Mouse (Mus musculus) adrenal gland, postnatal 25 days (tissue): ENCODE measurements around the gene 1700018F24Rik. TPM values are rescaled to one million over a fixed set of nuclear protein-coding genes. Genes with fewer than 3 reads are reported as not detected.
"Not testable (repeated sequence)": the region's sequence is repeated elsewhere in the genome, so short reads cannot be mapped to it uniquely, and the experiment has no call there.

Source experiments
- DNase-seq: peaks from one replicate; pipeline ENCODE4 v3.0.0; 2021; ENCODE audit warnings: mixed read lengths
- long read RNA-seq: library from polyadenylated mRNA; stranded (forward); transcript quantifications from one replicate; pipeline ENCODE4 v2.0.0, GENCODE M21; 2021
- total RNA-seq: library from RNA; stranded (reverse); gene quantifications from 2 replicates; pipeline ENCODE4 v1.2.3, GENCODE M21; 2021

The 1700018F24Rik gene
- not detected in 2 replicates for total RNA-seq
- long read RNA-seq, result 0 reads

DNA sequence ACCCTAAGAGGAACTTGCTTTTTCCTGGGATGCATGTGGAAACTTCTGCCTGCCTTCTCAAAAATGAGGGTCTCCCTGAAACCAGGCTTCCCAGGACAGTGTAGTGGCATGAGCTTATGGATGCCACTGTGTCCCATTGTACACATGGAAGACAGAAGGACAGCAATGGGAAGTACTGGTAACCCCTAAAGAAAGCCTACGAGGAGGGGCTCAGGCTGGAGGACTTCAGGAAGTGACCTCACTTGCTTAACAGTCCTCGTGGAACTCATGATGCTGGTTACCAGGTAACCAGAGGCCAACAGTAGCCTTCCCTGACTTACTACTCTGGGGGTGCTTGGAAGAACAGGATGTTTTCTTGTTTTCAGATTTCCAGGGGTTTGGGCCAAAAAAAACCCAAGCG, at the start of gene 1700018F24Rik:
1700018F24Rik (plus strand) TSS at position 301 of the 400 bp plus-strand sequence.
- DNase-seq, result not testable (repeated sequence)

GRCm38 (mm10) chr5:144998491-144998890, 44.3 kb upstream of the 1700018F24Rik start:
- no peak for DNase-seq

GRCm38 (mm10) chr5:145003362-145003761, 39.4 kb upstream of the 1700018F24Rik start:
- DNase-seq, result no peak

- no peak for DNase-seq
These were observed 38.3 kb upstream of the 1700018F24Rik start for GRCm38 (mm10) chr5:145004495-145004894.

DNA sequence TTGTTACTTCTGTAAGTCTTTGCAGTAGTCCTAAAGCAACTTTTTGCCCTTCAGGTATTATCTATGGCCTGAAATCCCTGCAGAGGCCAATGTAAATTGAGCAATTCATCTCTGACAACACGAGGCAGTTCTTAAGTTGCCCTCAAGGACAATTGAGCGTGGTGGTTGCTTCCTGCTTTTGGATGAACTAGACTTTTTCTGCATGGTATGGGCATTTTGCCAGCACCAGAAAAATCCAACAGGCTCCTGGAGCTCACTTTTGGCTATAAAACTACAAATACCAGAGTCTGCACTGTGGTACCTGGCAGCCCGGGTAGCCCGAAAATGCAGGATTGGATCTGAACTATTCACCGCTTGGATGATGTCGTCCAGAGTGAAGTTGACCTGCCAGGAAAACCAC, 37.2 kb upstream of the 1700018F24Rik start:
- no peak for DNase-seq

GRCm38 (mm10) chr5:145008878-145009659, 33.7 kb upstream of the 1700018F24Rik start:
- DNase-seq, result no peak

- DNase-seq, result no peak
These were observed 28.5 kb upstream of the 1700018F24Rik start for GRCm38 (mm10) chr5:145014278-145014677.

GRCm38 (mm10) chr5:145016761-145017160, 26.0 kb upstream of the 1700018F24Rik start:
- not testable (repeated sequence) for DNase-seq

GRCm38 (mm10) chr5:145020254-145020653, 22.5 kb upstream of the 1700018F24Rik start:
- DNase-seq, result not testable (repeated sequence)

DNA sequence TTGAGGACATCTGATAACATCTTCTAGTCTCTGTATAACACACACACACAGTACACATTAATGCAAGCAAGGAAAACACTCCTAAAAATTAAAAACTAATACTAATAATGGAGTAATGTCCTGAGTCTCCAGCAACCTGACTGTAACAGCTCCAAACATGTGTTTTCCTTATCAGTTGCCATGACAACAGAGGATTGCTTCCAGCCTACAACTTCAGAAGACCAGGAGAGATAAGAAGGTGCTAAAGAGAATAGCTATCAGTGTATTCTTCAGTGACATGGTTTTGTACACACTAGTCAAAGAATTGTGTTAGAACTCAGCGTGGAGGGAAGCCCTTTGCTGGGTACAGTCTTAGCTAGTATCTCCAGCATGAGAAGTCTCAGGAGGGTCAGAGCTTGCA, 22.1 kb upstream of the 1700018F24Rik start:
- not testable (repeated sequence) for DNase-seq

DNA sequence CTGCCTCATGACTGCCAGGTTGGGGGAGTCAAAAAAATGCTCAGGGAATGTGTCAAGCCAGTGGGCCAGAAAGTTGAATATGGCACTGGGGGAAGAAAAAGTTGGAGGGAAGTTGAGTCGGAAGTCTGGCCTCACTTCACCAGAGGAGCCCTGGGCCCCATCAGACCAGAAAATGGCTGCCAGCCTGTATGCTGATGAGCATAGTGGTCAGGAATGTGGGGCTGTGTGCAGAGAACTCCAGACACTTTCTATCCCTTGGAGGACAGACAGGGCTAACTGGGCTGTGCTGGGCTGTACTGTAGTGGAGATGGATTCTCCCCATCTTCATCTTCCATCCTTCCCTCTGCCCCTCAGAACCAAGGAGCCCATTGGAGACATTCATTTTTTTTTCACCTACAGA, 12.3 kb upstream of the 1700018F24Rik start:
- not testable (repeated sequence) for DNase-seq

DNA sequence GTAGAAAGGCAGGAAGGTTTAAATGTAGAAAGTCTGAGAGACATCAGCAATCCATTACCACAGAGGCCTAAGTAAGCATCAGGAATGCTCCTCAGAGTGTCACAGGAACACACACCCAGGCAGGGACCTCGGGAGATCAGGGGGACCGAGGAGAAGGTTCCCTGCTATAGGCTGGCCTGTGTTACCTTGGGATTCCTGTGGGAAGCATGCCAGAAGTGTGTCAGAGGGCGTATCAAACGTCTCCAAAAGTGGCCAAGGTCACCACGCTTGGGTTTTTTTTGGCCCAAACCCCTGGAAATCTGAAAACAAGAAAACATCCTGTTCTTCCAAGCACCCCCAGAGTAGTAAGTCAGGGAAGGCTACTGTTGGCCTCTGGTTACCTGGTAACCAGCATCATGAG, 10.4 kb upstream of the 1700018F24Rik start, which contains the start of gene Gm4871:
Gm4871 (minus strand) TSS at position 364 of the 400 bp plus-strand sequence.
- peak; percentile 32 for DNase-seq

GRCm38 (mm10) chr5:145041628-145042027, 1.2 kb upstream of the 1700018F24Rik start:
- DNase-seq, result peak; percentile 5

DNA sequence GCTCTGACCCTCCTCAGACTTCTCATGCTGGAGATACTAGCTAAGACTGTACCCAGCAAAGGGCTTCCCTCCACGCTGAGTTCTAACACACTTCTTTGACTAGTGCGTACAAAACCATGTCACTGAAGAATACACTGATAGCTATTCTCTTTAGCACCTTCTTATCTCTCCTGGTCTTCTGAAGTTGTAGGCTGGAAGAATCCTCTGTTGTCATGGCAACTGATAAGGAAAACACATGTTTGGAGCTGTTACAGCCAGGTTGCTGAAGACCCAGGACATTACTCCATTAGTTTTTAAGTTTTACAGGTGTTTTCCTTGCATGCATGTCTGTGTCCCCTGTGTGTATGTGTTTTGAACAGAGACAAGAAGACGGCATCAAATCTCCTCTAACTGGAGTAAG, 11.4 kb downstream of the 1700018F24Rik start:
- not testable (repeated sequence) for DNase-seq

GRCm38 (mm10) chr5:145057907-145058306, 15.1 kb downstream of the 1700018F24Rik start:
- no peak for DNase-seq

GRCm38 (mm10) chr5:145058722-145059121, 15.9 kb downstream of the 1700018F24Rik start:
- peak; percentile 16 for DNase-seq

- DNase-seq, result no peak
These were observed 16.7 kb downstream of the 1700018F24Rik start for GRCm38 (mm10) chr5:145059524-145059923.

GRCm38 (mm10) chr5:145064765-145065340, 22.1 kb downstream of the 1700018F24Rik start:
- no peak for DNase-seq

DNA sequence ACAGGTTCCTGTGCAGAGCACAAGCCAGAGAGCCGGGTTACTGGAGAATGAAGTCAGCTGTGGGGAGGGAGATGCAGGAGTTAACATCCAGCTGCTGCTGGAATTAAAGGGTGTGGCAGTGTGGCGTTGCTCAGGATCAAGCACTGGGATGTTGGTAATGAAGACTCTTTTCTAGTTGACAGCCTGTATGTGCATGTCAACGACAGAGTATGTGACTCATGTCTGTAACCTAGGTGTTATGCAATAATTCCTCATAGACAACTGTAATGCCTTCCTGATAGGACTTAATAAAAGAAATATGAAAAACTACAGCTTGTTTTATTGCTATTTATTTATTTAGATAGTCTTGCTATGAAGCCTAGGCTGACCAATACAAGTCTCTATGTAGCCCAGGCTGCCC, 26.1 kb downstream of the 1700018F24Rik start:
- no peak for DNase-seq

GRCm38 (mm10) chr5:145069707-145070106, 26.9 kb downstream of the 1700018F24Rik start:
- peak; percentile 75 for DNase-seq

DNA sequence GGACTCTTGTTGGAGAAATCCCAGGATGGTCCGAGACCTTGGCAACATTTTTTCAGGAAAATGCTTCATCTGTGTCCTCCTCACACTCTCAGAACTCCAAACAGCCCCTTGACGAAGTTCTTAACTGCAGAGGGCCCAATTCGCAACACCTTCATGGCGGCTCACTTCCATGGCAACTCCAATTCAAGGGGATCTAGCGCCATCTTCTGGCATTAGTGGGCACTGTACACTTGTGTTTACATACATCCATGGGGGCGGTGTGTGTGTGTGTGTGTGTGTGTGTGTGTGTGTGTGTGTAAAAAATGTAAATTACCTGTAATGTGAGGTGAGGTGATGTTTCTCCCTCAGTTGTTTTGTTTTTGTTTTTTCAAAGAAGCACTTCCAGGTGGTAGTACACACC, 28.6 kb downstream of the 1700018F24Rik start:
- no peak for DNase-seq

DNA sequence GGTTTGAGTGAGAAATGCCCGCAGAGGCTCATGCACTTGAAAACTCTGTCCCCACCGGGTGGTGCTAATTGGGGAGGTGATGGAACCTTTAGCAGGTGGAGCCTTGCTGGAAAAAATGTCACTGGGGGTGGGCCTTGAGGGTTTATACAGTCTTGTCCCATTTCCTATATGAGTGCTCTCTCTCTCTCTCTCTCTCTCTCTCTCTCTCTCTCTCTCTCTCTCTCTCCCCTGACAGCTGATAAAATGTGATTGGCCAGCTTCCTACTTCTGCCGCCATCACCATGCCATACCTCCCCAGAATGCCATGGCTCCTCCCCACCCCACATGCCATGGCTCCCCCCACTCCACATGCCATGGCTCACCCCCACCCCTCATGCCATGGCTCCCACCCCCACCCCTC, 32.3 kb downstream of the 1700018F24Rik start:
- DNase-seq, result no peak

GRCm38 (mm10) chr5:145081866-145082613, 39.2 kb downstream of the 1700018F24Rik start:
- no peak for DNase-seq
